In genomic region chr19:28888496-28888895, GRCm38 (mm10) we compare ENCODE assay signal across 30 mouse cellular contexts. TPM values are rescaled to one million over a fixed set of nuclear protein-coding genes. Genes with fewer than 3 reads are reported as not detected.
DNase-seq lines count a peak whose midpoint lies in the region; ATAC-seq and TF ChIP-seq lines count a peak whose summit lies in the region.
"Had no signal": no experiment of that assay in that cellular context is flagged by ENCODE, and none has a peak within 500 bp of the region (broad histone marks: within the 10 kb centered on the region; RNA-seq: fewer than 3 reads in every experiment).

No protein-coding gene starts in this region.

- no peak overlapping the region for H3K27ac ChIP-seq in lung, embryonic 14.5 days (ENCODE audit: low read depth)
- H3K27ac ChIP-seq: embryonic facial prominence, embryonic 10.5 days; embryonic facial prominence, embryonic 15.5 days; forebrain, embryonic 13.5 days; heart, embryonic 13.5 days; hindbrain, embryonic 12.5 days; hindbrain, postnatal 0 days; intestine, embryonic 15.5 days; liver, embryonic 14.5 days; lung, embryonic 15.5 days; midbrain, embryonic 10.5 days; midbrain, embryonic 15.5 days; neural tube, embryonic 15.5 days had no signal

- no peaks in the 10 kb centered on the region for H3K27me3 ChIP-seq in lung, embryonic 14.5 days (ENCODE audit: insufficient read depth, low read length)
- H3K27me3 ChIP-seq: embryonic facial prominence, embryonic 15.5 days; forebrain, embryonic 13.5 days; heart, embryonic 13.5 days; hindbrain, embryonic 12.5 days; intestine, embryonic 15.5 days; lung, embryonic 15.5 days; midbrain, embryonic 15.5 days; neural tube, embryonic 15.5 days had no signal

- peak; percentile 5 to 6 for DNase-seq in heart, postnatal 10 days
- no peak for DNase-seq in heart, postnatal 25 days (ENCODE audit: low spot score)
- DNase-seq in lung, embryonic 14.5 days, result peak; percentile 51
- DNase-seq in lung, adult 2 months, result no peak
- peak; percentile 10 for DNase-seq in lung, postnatal 25 days (ENCODE audit: low spot score)
- DNase-seq in right cerebral cortex, adult 18-20 months, result no peak
- no peak for DNase-seq in testis, postnatal 14 days (ENCODE audit: low spot score)
- DNase-seq: adrenal gland, postnatal 14 days; cerebellum, adult 2 months; cerebellum, postnatal 14 days; gastrocnemius, postnatal 25 days; heart, adult 11 months; heart, postnatal 14 days; kidney, postnatal 10 days; liver; spleen, adult 18-20 months; thymus, postnatal 4 days had no signal

- H3K4me3 ChIP-seq in lung, embryonic 14.5 days (ENCODE audit: low read depth, low read length), result no peak overlapping the region
- no peak overlapping the region for H3K4me3 ChIP-seq in lung, adult 2 months (replicated peaks; ENCODE audit: extremely low read depth, low read depth, low read length)
- H3K4me3 ChIP-seq: embryonic facial prominence, embryonic 10.5 days; embryonic facial prominence, embryonic 15.5 days; forebrain, embryonic 13.5 days; heart, embryonic 13.5 days; hindbrain, embryonic 12.5 days; intestine, embryonic 15.5 days; lung, embryonic 15.5 days; midbrain, embryonic 10.5 days; midbrain, embryonic 15.5 days; neural tube, embryonic 15.5 days had no signal

- WGBS in lung, embryonic 14.5 days, result 25% methylated on average over 1 of the region's 1 CpGs
- WGBS in lung, adult 2 months, result 35% methylated on average over 1 of the region's 1 CpGs

- no peak overlapping the region for H3K4me2 ChIP-seq in lung, embryonic 14.5 days
- H3K4me2 ChIP-seq: embryonic facial prominence, embryonic 15.5 days; forebrain, embryonic 13.5 days; heart, embryonic 13.5 days; hindbrain, embryonic 12.5 days; intestine, embryonic 15.5 days; lung, embryonic 15.5 days; midbrain, embryonic 15.5 days; neural tube, embryonic 15.5 days had no signal

- no peak overlapping the region for H3K9ac ChIP-seq in lung, embryonic 14.5 days
- H3K9ac ChIP-seq: embryonic facial prominence, embryonic 15.5 days; forebrain, embryonic 13.5 days; heart, embryonic 13.5 days; hindbrain, embryonic 12.5 days; intestine, embryonic 15.5 days; liver, embryonic 14.5 days; lung, embryonic 15.5 days; midbrain, embryonic 15.5 days; neural tube, embryonic 15.5 days had no signal

- no peak for TF ChIP-seq POLR2A in lung, adult 2 months (IDR thresholded peaks at IDR 0.05; ENCODE audit: borderline replicate concordance, extremely low read depth, low read depth, low read length)

- intact Hi-C loops in heart, postnatal 10 days (cut with DNase I), result no loop called here
- intact Hi-C loops in heart, postnatal 25 days (cut with DNase I), result no loop called here

- H3K4me1 ChIP-seq in lung, embryonic 14.5 days (ENCODE audit: insufficient read depth), result 0 out of 2 replicates have a peak, but pooled peaks cover 3% of the 10 kb centered on the region
- peaks cover 7% of the 10 kb centered on the region for H3K4me1 ChIP-seq in lung, adult 2 months (ENCODE audit: control insufficient read depth, insufficient read depth, low read length)
- H3K4me1 ChIP-seq: embryonic facial prominence, embryonic 15.5 days; intestine, embryonic 15.5 days; midbrain, embryonic 15.5 days had no signal

- no peaks in the 10 kb centered on the region for H3K36me3 ChIP-seq in lung, embryonic 14.5 days (ENCODE audit: insufficient read depth)
- H3K36me3 ChIP-seq: embryonic facial prominence, embryonic 10.5 days; embryonic facial prominence, embryonic 15.5 days; heart, embryonic 13.5 days; hindbrain, embryonic 12.5 days; intestine, embryonic 15.5 days; lung, embryonic 15.5 days; midbrain, embryonic 10.5 days; midbrain, embryonic 15.5 days had no signal

- TF ChIP-seq CTCF in lung, embryonic 14.5 days (IDR thresholded peaks at IDR 0.05; ENCODE audit: low read depth), result no peak
- no peak for TF ChIP-seq CTCF in lung, adult 2 months (IDR thresholded peaks at IDR 0.05; ENCODE audit: insufficient read depth, low read length)

- no peaks in the 10 kb centered on the region for H3K9me3 ChIP-seq in lung, embryonic 14.5 days (ENCODE audit: low read depth, low read length)
- H3K9me3 ChIP-seq: embryonic facial prominence, embryonic 10.5 days; embryonic facial prominence, embryonic 15.5 days; forebrain, embryonic 13.5 days; heart, embryonic 13.5 days; hindbrain, embryonic 12.5 days; intestine, embryonic 15.5 days; lung, embryonic 15.5 days; midbrain, embryonic 10.5 days; midbrain, embryonic 15.5 days; neural tube, embryonic 15.5 days had no signal

- ATAC-seq in lung, embryonic 14.5 days (ENCODE audit: insufficient read depth), result no peak
- ATAC-seq: CD4-positive, CD25-positive, alpha-beta regulatory T cell, adult 4 months; forebrain, embryonic 13.5 days; hindbrain, postnatal 0 days; intestine, embryonic 15.5 days; midbrain, embryonic 15.5 days had no signal

RNA-seq across cellular contexts. Expression of gene Slc1a1, which starts 53.6 kb away (rescaled TPM):
- under 1 TPM; 0.45 to 0.89 TPM for total RNA-seq in heart, postnatal 10 days (2021)
- total RNA-seq in heart, postnatal 25 days (2021), result 1 to 10 TPM in 1 of 2 experiments, under 1 TPM in 1; 0.87 to 1.0 TPM
- polyA plus RNA-seq in lung, embryonic 14.5 days (2014; fragmentation: Nextera tagmentation; extraction: Ambion mirVana), result 3.5 and 3.8 TPM in 2 replicates
- polyA plus RNA-seq in lung, adult 2 months (2012; rRNA removed), result 8.1 and 11.4 TPM in 2 replicates
- polyA plus RNA-seq: liver, embryonic 14.5 days had no signal

Comparison
In these comparisons a context has a peak if more than half of its experiments do, and no peak if none do; other contexts are left out.
1. DNase-seq: peak in heart, postnatal 10 days (2 of 2), lung, embryonic 14.5 days (single experiment) and lung, postnatal 25 days (single experiment); none in heart, postnatal 25 days (single experiment), lung, adult 2 months (single experiment), right cerebral cortex, adult 18-20 months (single experiment) and testis, postnatal 14 days (single experiment).